Mouse (Mus musculus) limb, embryonic 10.5 days (tissue): Measurements from ENCODE around the gene C87414. TPM values are rescaled to one million over a fixed set of nuclear protein-coding genes. Genes with fewer than 3 reads are reported as not detected.
"Not testable (repeated sequence)": the region's sequence is repeated elsewhere in the genome, so short reads cannot be mapped to it uniquely, and the experiment has no call there.

Source experiments
- DNase-seq: peaks from one replicate; pipeline ENCODE4 v3.0.0-alpha.2; 2017; ENCODE audit warnings: low spot score
- H3K27ac ChIP-seq: fragments of 300-500 bp; sonication (generic); 2 replicates; pipeline ENCODE4 v1.5.1; 2016; ENCODE audit warnings: mild to moderate bottlenecking
- H3K27me3 ChIP-seq: fragments of 300-500 bp; sonication (generic); 2 replicates; pipeline ENCODE4 v1.6.1; 2016; ENCODE audit warnings: low read depth, mild to moderate bottlenecking; ENCODE audit not compliant: poor library complexity, severe bottlenecking
- H3K36me3 ChIP-seq: fragments of 300-500 bp; sonication (generic); 2 replicates; pipeline ENCODE4 v1.6.1; 2016; ENCODE audit warnings: mild to moderate bottlenecking, moderate library complexity
- H3K4me1 ChIP-seq: fragments of 300-500 bp; sonication (generic); 2 replicates; pipeline ENCODE4 v1.6.1; 2016
- H3K4me3 ChIP-seq: fragments of 300-500 bp; sonication (generic); 2 replicates; pipeline ENCODE4 v1.5.1; 2016; ENCODE audit warnings: mild to moderate bottlenecking, moderate library complexity
- H3K9me3 ChIP-seq: fragments of 300-500 bp; sonication (generic); replicated peaks from 2 replicates; pipeline ENCODE4 v1.6.1; 2016; ENCODE audit warnings: mild to moderate bottlenecking
- WGBS: fragments of 180-500 bp; shearing (Covaris S2); methylation state at CpG from one replicate; pipeline ENCODE4 v1.1.7; 2016; 5-methylcytosine and 5-hydroxymethylcytosine counted together
- polyA plus RNA-seq: library from polyadenylated mRNA; unstranded; fragments of >200 nt; fragmentation: Nextera tagmentation; extraction: Ambion mirVana; gene quantifications from 2 replicates; pipeline ENCODE4 v1.2.1, GENCODE M21; 2016

C87414 gene
- not detected in 2 replicates for polyA plus RNA-seq

- H3K4me1 ChIP-seq, H3K27me3 ChIP-seq, H3K4me3 ChIP-seq, H3K36me3 ChIP-seq, DNase-seq, H3K9me3 ChIP-seq, H3K27ac ChIP-seq: not testable (repeated sequence)
- WGBS, result 78% methylated on average over 1 of the region's 3 CpGs
Observed at GRCm38 (mm10) chr5:93671451-93671850, at the start of gene C87414. Gene C87414, minus strand, starts transcription at chr5:93671551.

- not testable (repeated sequence) for H3K27ac ChIP-seq, H3K4me3 ChIP-seq, H3K9me3 ChIP-seq, H3K36me3 ChIP-seq, H3K4me1 ChIP-seq, DNase-seq, H3K27me3 ChIP-seq
- 70% methylated on average over 3 of the region's 3 CpGs for WGBS
Observed at GRCm38 (mm10) chr5:93684661-93685060, 13.3 kb upstream of the C87414 start.

Other genes with a start within 250 kb of the C87414 start
- gene Gm16427, start 131.4 kb downstream of the C87414 start, polyA plus RNA-seq, result not detected in 2 replicates
- not detected in 2 replicates for gene Gm7792, start 172.2 kb upstream of the C87414 start, polyA plus RNA-seq